Mouse (Mus musculus) layer of hippocampus, adult 11-12 months (tissue): ENCODE data around the gene Ccdc155.

Experiments
- DNase-seq: peaks from one replicate; pipeline ENCODE4 v3.0.0; 2022; ENCODE audit warnings: low spot score

Ccdc155 gene

DNA sequence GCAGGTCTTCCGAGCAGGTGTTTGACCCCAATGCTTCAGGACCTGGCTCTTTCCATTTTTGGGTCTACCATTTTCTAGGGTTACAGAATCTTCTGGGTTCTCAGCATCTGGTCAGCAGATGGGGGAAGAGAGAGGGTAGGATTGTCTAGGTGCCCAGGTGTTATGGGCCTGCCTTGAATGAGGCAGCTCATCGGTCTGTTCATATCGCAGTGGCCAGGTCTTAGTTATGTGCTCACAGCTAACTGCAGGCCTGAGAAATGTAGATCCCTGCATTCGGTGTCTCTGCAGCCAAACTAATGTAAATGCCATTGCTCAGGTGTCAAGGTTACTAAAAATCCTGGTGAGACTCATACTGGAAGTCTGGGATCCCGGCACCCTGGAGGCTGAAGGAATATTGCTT lies 21.7 kb upstream of the Ccdc155 start:
- DNase-seq, result no peak

DNA sequence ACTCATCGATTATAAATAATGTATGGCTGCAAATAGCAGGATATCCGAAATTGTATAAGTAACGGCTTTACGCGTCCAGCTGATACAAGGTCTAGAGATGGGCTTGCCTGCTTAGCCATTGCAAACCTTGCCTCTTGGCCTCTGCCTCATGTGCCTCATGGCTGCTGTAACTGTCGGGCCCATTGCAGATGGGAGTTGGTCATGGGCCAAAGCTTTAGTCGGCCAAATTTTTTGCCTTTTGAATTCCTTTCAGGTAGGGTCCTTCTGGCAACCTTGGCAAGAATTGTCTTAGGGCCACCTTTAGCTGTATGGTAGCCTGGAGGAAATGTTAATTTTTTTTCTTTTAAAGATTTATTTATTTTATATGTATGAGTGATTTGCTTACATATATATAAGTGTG lies 20.1 kb upstream of the Ccdc155 start:
- DNase-seq, result no peak

DNA sequence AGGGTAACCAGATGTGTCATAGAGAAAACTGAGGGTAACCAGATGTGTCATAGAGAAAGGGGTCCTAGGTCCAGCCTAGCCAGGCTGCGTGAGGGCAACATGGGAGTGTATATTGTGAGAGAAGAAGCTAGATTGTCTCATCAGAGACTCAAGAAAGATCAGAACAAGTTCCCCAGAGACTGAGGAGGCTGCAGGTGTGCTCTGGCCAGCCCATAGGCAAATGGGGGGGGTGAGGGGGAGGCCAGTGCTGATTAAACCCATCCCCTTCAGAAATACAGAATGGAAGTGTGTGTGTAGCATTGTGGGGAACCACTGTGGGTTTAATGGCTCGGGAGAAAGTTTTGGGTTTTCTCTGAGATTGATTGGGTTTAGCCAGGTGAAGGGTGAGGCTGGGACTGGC lies 17.0 kb upstream of the Ccdc155 start:
- no peak for DNase-seq

DNA sequence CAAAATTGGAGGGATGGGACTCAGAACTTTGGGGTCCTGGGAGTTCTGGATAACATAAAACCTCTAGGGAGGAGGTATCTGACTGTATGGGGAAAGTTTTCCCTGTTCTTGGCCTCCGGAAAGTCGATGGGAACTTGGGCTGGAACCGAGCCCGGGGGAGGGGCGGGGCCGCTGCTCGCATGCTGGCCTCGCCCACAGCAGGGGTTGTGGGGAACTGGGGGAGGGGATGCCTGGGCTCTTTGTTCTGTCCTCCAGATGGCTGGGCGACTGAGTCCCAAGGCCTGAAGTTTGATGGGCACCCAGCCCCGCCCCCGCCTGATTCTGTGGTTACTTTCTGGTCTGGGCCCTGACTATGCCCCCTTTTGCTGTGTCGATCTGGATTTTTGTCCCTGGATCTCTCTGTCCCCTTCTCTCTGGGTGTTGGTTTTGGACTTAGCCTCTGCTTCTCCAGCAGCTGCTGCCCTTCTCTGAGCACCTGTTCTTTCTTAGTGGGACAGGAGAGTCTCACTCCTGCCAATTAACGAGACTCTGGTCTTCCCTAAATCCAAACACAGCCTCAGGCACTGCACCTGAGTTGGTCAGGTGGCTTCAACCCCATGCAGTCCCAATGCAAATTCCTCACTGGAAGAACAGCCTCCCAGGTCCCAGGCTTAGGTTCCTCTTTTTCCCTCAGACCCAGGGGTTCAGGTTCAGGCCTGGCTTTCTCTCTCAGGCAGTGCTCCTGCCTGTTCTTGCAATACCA lies 11.9 kb upstream of the Ccdc155 start:
- no peak for DNase-seq

DNA sequence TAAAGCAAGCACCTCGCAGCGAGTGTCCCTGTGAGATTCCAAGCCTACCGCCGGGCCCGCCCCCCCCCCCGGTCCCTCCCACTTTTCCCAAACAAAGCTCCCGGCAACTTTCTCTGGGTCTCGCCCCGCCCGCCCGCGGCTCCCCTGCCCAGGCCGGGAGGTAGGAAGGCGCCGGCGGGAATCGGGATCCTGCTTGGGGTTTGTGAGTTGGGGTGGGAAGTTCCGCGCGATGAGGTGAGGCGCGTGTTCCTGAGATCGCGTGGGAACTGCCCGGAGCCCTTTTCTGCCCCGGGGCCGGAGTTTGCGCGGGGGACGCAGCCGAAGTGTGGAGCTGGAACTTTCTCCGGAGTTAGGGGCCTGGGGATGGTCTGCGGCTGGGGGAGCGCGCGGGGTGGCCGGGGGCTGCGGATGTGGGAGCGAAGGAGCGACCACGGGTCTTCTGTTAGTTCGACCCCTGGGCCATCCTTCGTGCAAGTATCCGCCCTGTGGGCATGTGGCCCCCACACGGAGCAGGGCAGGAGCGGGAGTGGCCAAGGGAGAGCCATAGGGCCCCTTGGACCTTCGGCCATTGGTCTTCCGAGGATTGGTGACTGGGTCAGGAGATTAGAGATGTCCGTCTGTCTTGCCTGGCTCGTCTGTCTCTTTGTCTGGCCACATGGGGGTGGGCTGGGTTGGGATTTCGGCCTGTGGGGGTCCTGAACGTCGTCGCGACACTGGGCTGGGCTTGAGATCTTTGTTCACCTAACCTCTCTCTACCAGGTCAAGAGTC lies 11.2 kb upstream of the Ccdc155 start, which contains the start of gene Tead2:
Tead2 (plus strand) TSS at position 81 of the 769 bp plus-strand sequence.
- no peak for DNase-seq

DNA sequence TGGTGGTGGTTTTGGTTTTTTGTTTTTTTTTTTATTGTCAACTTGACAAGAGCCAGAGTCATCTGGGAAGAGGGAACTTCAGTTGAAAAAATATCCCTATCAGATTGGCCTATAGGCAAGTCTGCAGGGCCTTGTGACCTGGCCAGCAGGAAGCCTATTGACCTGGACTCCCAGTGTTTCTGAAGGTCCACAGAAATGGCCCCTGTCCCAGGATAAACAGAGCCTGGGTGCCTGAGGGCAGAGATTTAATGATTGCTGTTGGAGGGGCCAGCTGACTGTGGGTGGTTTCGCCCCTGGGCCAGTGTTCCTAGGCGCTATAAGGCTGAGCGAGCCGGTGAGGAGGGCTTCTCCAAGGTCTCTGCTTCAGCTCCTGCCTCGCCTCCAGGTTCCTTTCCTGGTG lies 9.0 kb upstream of the Ccdc155 start:
- DNase-seq, result no peak

DNA sequence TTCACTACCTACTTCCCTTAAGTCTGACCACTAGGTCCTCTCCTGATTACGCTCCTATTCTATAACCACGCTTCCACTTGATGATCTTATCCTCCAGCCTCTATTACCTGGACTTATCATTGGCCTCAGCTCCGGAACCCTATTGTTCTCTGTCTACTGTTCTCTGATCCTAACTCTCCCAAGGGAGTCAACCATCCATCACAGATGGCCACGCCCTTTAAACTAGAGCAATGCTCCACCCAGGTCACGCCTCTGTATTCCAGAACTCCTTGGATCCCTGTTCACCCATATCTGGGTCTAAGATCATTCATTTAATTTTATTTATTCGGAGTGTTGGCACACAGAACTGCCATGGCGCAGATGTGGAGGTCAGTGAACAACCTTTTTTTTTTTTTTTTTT lies 7.7 kb upstream of the Ccdc155 start:
- no peak for DNase-seq

DNA sequence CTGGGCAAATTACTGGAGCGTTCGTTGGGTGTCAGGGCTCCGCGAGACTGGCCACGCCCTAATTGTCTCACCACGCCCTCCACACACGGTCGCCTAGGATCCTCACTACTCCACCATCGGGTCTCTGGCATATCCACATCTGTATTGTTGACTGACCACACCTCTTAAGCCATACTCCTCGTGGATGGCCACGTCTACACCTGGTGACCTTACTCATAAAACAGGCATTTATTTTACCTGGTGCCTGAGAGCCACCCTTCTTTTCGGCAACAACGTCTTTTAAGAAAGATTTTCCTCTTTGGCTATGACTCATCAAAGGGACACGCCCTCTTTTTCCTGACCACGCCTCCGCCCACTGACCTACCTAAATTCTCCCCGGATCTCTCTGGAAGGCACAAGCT lies 7.2 kb upstream of the Ccdc155 start, which contains the start of gene Dkkl1:
Dkkl1 (minus strand) TSS at position 297 of the 401 bp plus-strand sequence.
- DNase-seq, result no peak

DNA sequence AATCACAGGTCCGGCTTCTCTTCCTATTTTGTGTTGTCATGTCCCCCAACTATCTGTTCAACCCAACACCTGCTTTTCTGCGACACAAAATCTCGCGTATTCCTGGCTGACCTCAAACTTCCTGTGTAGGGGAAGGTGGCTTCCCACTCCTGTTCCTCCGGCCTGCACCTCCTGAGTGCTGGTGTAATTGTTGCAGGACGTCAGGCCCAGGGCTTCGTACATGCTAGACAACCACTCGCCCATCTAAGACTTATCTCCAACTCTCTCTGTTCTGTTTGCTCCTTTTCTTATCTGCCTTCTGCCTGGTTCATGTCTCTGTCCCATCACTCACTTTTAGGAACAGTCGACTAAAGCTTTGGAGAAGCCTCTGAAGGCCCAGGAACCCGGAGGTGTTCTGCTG lies 6.4 kb upstream of the Ccdc155 start:
- no peak for DNase-seq

DNA sequence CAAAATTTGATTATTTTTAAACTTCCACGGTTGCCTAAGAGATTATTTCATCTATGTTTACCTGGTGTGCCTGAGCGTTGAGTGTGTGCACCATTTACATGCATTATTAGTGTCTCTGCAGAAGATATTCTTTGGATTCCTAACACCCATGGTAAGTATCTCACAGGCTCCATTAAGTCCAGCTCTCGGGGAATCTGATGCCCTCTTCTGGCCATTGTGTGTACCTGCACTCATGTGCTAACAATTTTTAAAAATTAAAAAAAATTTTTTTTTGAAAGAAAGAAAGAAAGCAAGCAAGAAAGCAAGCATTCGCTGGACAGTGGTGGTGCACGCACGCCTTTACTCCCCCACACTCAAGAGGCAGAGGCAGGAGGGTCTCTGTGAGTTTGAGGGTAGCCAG lies 3.6 kb upstream of the Ccdc155 start:
- DNase-seq, result no peak

DNA sequence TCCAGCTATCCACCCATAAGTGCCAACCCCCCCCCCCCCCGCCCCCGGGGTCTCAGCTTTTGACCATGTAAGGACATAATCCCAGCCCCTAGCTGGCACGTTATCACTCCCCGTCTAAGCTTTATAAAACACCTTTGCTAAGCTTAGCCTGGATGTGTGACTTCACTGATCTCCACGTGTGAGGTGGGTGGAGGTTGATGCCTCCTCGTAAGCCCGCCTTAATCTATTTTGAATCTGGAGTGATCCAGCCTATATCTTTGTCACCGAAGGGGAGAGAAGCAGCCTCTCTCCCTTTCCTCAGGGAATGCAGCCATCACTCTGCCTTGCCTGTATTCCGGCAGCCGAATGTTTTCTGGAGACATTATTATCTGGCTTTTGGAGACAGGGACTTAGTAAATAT lies 2.0 kb downstream of the Ccdc155 start:
- DNase-seq, result no peak

DNA sequence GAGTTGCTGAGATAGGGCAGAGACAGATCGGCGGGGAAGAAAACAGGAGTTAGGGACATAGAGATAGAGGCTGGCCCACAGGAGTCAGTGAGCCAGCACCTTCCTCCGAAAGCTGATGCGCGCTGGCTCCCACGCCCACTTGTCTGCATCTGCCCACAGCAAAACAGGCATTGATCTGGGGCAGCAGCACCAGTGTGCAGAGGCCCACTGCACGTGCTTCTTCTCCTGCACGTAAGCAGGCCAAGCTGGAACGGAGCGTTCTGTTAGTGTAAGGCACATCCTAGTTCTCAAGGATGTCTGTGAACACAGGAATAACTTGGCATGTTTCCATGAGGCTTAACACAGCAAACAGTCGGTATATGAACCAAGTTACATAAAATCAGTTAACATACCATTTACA lies 5.7 kb downstream of the Ccdc155 start:
- DNase-seq, result no peak

DNA sequence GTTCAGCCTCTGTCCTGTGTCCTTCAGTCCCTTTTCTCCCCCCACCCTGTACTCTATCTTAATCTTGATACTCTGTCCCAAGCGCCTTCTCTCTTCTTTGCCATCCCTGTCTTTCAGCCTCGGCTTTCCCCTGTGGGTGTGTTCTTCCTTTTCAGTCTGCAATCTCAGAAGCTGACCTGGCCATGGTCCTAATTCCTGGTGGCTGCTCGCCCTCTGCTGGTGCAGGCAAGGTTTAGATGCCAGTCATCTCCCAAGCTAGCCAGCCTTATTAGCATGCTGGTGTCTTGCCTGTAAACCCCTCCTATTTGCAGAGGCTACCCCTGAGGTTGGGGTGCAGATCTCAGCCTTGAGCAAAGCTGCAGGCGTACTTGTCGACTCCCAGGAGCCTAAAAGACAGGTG lies 6.3 kb downstream of the Ccdc155 start:
- peak; percentile 75 for DNase-seq

DNA sequence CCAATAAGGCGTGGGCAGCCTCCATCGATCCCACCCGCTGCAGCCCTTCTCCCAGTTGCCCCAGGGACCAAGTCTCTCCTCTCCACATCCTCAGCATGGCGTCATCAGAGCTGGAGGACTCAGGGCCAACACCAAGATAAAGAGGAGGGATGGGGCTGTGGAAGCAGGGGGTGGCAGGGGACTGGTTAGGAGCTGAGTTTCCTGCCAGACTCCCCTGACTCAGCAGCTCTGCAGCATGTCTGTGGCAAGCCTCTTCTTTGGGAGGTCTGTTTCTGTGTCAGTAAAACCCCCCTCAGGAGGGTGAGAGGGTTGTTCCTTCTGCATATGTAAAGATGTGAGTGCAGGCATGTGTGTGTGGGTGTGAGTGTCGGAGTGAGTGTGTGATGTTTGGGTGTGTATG lies 7.7 kb downstream of the Ccdc155 start:
- no peak for DNase-seq

DNA sequence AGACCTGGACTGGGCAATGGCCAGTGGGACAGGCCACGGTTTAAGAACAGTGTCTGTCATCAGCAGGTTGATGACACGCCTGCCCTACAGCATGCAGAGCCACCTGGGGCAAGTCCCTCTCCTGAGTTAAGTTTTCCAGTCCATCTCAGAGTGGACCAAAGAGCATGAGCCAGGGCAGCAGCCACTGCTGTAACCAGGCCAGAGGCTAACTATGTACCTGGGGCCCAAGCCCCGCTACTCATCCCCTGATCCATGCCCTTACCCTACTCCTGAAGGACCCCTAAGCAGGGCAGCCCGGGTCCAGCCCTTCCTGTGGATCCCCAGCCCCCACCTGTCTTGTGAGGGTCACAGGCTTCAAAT lies 8.5 kb downstream of the Ccdc155 start:
- no peak for DNase-seq

DNA sequence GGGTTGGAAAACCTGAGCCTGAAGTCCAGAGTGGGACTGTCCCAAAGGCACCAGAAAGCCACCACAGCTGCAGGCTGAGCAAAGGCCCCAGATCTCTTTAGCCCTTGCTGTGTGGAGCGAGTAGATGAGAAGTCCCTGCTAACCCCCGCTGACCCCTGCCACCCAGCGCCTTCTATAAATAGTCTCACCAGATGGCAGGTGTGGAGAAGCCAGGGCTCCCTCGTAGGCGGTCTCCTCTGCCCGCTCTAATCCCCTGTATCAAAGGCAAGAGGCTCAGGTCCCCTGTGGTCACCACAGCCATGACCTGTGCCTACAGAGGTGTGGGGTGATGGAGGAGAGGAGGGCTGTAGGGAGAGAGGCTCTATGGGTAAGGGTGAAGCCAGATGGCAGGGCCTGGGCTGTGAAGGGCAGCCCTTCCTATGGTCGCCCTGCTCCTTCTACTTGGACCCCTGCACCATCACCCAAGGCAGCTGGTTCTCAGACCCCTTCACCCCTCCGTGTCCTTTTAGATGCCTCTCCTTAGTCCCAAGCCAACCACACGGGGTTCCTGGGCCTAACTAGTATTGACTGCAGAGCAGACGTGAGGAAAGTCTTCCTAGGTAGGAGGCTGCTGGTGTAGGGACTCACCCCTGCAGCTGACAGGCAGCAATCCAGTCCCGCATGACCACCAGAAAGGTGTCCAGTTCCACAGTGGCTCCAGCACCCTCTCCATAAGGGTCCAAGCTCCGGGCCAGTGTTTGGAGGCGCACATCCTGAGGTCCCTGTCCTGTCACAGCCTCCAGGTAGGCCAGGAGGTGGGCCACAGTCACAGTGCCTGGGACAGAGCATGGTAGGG lies 9.1 kb downstream of the Ccdc155 start:
- no peak for DNase-seq

DNA sequence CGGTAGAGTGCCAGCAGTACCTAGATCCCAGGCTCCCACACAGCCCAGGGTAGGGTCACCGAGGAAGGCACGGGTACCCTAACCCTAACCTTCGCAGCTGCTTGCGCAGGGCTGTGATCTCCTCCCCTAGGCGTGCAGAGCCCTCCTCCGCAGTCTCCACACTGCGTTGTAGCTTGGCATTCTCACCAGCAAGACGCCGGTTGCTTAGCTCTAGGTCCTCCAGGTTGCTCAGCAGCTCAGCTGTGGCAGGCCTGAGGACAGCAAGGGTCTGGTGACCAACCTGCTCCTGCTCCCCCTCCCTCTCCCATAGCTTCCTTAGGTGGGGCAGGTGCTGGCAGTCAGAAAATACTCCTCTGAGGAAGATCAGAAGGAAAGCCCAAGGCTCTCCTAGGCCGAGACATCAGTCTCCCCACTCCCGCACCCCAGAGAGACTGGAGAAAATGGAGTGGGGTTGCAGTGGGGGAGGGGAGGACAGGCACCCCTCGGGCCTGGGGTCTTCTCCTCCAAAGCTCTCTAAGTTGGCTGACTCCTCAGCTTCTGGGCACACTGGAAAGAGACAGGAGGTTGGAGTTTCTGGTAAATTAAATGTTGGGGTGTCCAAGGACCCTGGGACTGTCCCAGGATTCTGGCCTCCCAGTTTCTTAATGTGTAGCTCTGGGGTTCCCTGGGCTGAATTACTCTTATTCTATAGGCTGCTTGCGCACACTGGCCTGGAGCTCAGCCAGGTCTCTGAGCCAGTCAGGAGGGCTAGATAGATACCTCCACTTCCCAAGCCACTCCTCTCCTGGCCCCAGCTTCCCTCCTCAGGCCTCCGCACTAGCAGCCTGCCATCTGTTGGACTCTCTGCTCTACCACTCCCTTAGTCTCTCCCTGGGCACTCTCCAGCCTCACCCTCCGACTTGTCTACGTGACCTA lies 10.6 kb downstream of the Ccdc155 start:
- DNase-seq, result no peak

DNA sequence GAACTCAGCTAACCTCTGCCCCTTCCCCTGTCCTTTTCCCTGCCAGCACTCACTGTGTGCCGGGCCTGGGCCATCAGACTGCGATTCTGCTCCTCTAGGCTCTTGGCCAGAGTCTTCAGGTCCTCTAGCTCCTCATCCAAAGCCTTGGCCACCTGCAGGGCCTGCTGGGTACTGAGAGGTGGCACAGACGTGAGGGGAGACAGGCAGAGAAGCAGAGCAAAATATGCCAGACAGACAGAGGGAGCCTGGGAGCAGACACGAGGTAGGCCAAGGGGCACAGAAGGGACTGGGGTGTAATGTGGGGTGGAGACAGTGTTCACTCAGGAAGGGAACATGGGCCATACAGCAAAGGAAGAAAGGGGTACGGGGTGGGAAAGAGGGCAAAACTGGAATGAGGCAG lies 11.3 kb downstream of the Ccdc155 start:
- no peak for DNase-seq

DNA sequence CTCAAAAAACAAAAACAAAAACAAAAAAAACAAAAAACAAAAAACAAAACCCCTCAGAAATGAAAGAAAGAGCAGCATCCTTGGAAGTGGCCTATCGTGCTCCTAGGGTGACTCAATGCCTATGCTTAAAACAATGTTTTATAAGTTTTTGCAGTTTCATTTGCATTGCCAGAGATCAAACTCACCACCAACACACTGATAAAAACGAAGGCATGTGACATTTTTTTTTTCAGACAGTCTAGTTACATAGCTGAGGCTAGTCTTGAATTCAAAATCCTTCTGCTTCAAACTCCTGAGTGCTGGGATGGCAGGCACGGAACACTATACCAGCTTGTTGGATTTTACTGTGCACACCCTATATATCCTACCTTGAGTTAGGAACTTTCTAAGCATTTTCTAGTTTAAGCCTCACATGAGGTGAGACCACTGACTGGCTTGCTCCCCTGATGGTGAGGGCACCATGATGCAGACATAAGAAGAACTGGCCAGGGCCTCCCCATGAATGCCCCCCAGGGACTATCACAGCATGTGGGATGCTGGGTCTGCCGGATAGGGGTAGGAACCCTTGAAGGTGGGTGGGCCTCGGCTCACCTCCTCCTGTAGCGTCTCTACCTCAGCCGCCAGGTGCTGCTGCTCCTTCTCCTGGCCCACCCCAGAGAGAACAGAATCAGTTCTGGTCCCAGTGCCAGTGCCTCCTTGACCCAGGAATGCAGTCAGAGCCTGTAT lies 11.9 kb downstream of the Ccdc155 start:
- DNase-seq, result no peak

DNA sequence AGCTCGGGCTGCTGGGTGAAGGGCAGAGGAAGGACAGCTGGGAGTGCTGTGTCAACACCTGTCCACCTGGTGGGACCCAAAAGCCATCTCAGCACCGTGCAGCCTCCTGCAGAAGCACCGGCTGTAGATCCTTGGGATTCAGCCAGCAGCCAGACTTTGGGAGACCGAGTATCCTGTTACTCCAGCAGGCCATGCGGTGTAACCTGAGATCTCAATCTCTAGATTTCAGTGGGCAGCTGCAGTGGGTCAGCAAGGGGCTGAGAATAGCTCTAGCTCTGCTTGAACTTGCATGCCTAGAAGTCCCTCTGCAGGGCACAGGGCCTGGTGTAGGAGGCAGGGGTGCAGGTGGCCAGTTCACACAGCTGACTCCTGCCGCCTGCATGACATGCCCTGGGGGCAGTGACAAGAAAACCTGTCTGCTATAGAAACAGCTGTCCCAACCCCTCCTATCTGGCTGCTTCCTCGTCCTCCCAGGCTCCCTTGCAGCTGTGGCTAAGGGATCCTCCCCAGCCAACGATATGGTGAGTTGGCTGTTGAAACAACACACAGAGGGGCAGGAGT lies 12.8 kb downstream of the Ccdc155 start:
- DNase-seq, result no peak

DNA sequence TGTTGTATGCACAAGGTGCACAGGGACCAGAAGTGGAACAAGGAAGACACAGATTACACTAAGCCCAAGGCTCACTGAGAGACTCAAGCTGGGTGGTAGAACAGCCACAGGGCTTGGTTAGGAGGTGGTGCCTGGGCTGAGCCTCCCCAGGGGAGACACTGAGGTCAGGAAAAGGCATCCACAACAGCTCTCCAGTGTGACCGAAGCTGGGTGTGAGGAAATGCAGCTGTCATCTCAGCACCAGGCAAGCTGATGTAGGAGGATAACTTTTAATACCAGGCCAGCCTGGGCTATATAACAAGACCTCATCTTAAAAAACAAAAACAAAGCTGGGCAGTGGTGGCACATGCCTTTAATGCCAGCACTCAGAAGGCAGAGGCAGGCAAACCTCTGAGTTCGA lies 13.5 kb downstream of the Ccdc155 start:
- DNase-seq, result no peak
